Mouse (Mus musculus) CD4-positive, CD25-positive, alpha-beta regulatory T cell, adult 9 weeks (primary cell): ENCODE data around the gene Creb5. TPM values are rescaled to one million over a fixed set of nuclear protein-coding genes. Genes with fewer than 3 reads are reported as not detected.

Experiments
- polyA plus RNA-seq: library from polyadenylated mRNA; unstranded; fragments of 100-300 nt; shearing (Covaris generic); gene quantifications from one replicate; pipeline ENCODE4 v1.2.1, GENCODE M21; 2017

The Creb5 gene
- 0.07 TPM for polyA plus RNA-seq

GRCm38 (mm10) chr6:53287038-53287561 is at the start of gene Creb5:
Gene Creb5 (plus strand): TSS chr6:53287270.

Other genes starting within 250 kb of the Creb5 start
- gene Jazf1, start 218.6 kb upstream of the Creb5 start, polyA plus RNA-seq: 10.2 TPM